Mouse (Mus musculus): ENCODE results near the gene Apela. TPM values are rescaled to one million over a fixed set of nuclear protein-coding genes. Genes with fewer than 3 reads are reported as not detected.

The Apela gene
- polyA plus RNA-seq (2014; fragmentation: Nextera tagmentation; extraction: Ambion mirVana) = 4.6 and 5.7 TPM in 2 replicates

DNA sequence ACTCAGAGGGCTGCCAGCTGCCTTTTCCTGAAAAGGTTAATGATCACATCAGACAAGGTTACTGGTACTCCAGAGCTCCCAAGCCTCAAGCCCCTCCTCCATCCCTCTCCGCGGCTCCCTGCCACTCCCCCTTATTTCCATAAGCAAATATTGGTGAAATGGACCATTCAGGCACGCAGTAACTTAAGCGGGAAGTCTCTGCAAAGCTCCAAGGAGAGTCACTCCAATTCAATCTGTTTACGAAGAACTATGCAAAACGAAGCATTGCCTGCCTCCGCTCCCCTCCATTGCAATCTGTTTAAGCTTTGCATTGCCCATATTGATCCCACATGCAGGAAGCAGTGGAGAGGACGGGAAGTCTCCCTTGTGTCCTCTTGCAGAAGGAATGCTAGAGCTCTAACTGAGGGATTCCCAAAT, at the start of gene Apela:
TSS of gene Apela (minus strand) at position 220 of the 417 bp plus-strand sequence.
- 1% methylated on average over 8 of the region's 8 CpGs for WGBS
- H3K27me3 ChIP-seq (ENCODE audit: control insufficient read depth, insufficient read depth, low read length) = no peaks in the 10 kb centered on the region
- no peak within 1 kb of the TSS for H3K9ac ChIP-seq (ENCODE audit: low read length)
- H3K4me1 ChIP-seq (ENCODE audit: control insufficient read depth, insufficient read depth, low read length) = peaks cover 2% of the 10 kb centered on the region; the same call in 1 of the 2 replicates
- H3K36me3 ChIP-seq (ENCODE audit: control insufficient read depth, insufficient read depth, low read length) = no peaks in the 10 kb centered on the region
- H3K9me3 ChIP-seq (ENCODE audit: control insufficient read depth, low read length) = no peaks in the 10 kb centered on the region
- H3K27ac ChIP-seq (replicated peaks; ENCODE audit: low read depth, low read length) = no peak within 1 kb of the TSS
- peak; percentile 78 for DNase-seq (ENCODE audit: low spot score)
- ATAC-seq (ENCODE audit: insufficient number of reproducible peaks, low FRiP score, low TSS enrichment, low read depth) = peak; percentile 82
- H3K4me2 ChIP-seq (ENCODE audit: low read depth, severe bottlenecking) = peak within 1 kb of the TSS; percentile 43
- peak within 1 kb of the TSS; percentile 9 for H3K4me3 ChIP-seq (ENCODE audit: low read depth, low read length)

DNA sequence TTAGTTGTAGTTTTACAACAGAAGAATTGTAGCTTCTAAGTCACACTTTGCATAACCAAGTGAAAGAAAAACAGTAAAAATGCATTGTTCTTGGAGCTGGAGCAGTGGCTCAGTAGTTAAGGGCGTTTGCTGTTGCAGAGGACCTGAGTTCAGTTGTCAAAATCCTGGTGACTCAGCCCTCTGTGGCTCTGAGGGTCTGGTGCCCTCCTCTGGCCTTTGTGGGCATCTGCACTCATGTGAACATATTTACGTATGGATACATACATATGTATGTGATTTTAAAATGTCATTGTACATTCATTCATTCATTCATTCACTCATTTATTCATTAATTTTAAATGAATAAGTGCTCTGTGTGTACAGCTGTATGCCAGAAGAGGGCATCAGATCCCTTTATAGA, 48.5 kb upstream of the Apela start:
- Histone ChIP-seq H3K9me3 (ENCODE audit: control insufficient read depth, low read length) (no peaks in the 10 kb centered on the region), H3K9ac (ENCODE audit: low read length) (no peak overlapping the region), H3K4me2 (ENCODE audit: low read depth, severe bottlenecking) (no peak overlapping the region), H3K27me3 (ENCODE audit: control insufficient read depth, insufficient read depth, low read length) (no peaks in the 10 kb centered on the region), H3K4me1 (ENCODE audit: control insufficient read depth, insufficient read depth, low read length) (no peaks in the 10 kb centered on the region), H3K36me3 (ENCODE audit: control insufficient read depth, insufficient read depth, low read length) (no peaks in the 10 kb centered on the region), H3K27ac (replicated peaks; ENCODE audit: low read depth, low read length) (no peak overlapping the region), H3K4me3 (ENCODE audit: low read depth, low read length) (no peak overlapping the region)
- ATAC-seq (ENCODE audit: insufficient number of reproducible peaks, low FRiP score, low TSS enrichment, low read depth) = no peak
- 77% methylated on average over 2 of the region's 2 CpGs for WGBS
- DNase-seq (ENCODE audit: low spot score) = no peak

DNA sequence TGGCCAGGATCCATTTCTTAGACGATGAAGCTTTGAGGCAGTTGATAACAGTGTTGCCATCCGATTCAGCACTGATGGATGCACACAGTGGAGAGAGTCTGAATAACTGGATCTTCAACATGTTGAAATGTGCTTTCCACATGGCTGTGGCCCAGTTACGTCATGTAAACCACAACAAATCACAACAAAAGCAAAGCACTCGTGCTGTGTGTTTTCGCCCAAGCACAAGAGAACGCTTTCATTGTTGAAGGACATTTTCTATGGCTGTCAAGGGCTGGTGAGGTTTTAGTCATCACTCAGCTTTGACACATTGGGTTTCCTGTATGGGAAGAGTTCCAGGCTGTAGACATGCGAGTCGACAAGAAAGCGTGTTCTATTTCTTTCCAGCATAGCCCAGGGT, 43.6 kb upstream of the Apela start:
- Histone ChIP-seq H3K9me3 (ENCODE audit: control insufficient read depth, low read length) (no peaks in the 10 kb centered on the region), H3K27ac (replicated peaks; ENCODE audit: low read depth, low read length) (no peak overlapping the region), H3K27me3 (ENCODE audit: control insufficient read depth, insufficient read depth, low read length) (no peaks in the 10 kb centered on the region), H3K4me1 (ENCODE audit: control insufficient read depth, insufficient read depth, low read length) (no peaks in the 10 kb centered on the region), H3K4me2 (ENCODE audit: low read depth, severe bottlenecking) (no peak overlapping the region), H3K9ac (ENCODE audit: low read length) (no peak overlapping the region), H3K36me3 (ENCODE audit: control insufficient read depth, insufficient read depth, low read length) (no peaks in the 10 kb centered on the region), H3K4me3 (ENCODE audit: low read depth, low read length) (no peak overlapping the region)
- DNase-seq (ENCODE audit: low spot score) = no peak
- 90% methylated on average over 9 of the region's 9 CpGs for WGBS
- ATAC-seq (ENCODE audit: insufficient number of reproducible peaks, low FRiP score, low TSS enrichment, low read depth) = no peak

DNA sequence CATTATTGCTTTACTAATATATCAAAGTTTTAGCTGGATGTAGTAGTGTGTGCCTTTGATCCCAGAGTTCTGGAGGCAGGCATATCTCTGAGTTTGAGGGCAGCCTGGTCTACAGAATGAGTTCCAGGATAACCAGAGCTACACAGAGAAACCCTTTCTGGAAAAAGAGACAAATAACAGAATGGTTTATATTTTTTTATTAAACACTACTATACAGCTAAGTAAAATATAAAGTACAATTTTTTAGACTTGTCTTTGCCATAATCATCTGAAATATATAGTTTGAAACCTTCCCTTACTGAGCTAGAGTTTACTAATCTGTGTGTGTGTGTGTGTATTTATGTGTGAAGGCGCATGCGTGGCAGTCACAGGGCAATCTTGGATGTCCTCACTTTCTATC, 37.6 kb upstream of the Apela start, which contains the start of gene Gm10663:
TSS of gene Gm10663 (plus strand) at position 301 of the 400 bp plus-strand sequence.
- Histone ChIP-seq H3K27ac (replicated peaks; ENCODE audit: low read depth, low read length) (no peak within 1 kb of the TSS), H3K27me3 (ENCODE audit: control insufficient read depth, insufficient read depth, low read length) (no peaks in the 10 kb centered on the region), H3K4me2 (ENCODE audit: low read depth, severe bottlenecking) (no peak within 1 kb of the TSS), H3K36me3 (ENCODE audit: control insufficient read depth, insufficient read depth, low read length) (no peaks in the 10 kb centered on the region), H3K4me1 (ENCODE audit: control insufficient read depth, insufficient read depth, low read length) (no peaks in the 10 kb centered on the region), H3K9me3 (ENCODE audit: control insufficient read depth, low read length) (no peaks in the 10 kb centered on the region), H3K9ac (ENCODE audit: low read length) (no peak within 1 kb of the TSS), H3K4me3 (ENCODE audit: low read depth, low read length) (no peak within 1 kb of the TSS)
- DNase-seq (ENCODE audit: low spot score) (no peak), ATAC-seq (ENCODE audit: insufficient number of reproducible peaks, low FRiP score, low TSS enrichment, low read depth) (no peak)
- WGBS = 81% methylated on average over 2 of the region's 2 CpGs

DNA sequence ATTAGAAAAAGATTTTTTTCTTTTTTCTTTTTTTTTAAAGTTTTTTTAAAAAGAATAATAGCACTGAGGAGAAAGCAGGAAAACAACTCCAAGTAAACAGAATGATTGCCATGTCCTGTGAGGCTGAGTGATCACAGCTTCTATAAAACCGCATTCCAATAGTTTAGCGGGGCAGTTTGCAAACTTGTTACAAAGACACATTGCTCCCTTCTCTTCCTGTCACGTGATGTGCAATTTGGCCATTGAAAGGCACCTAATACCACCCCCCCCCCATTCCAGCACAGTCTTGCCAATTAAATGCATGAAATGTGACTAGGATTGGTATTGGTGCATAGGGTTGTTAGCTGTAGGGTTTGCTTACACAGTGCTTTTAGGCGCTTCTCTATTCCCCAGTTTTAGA, 33.9 kb upstream of the Apela start:
- H3K9ac ChIP-seq (ENCODE audit: low read length) = no peak overlapping the region
- no peak overlapping the region for H3K4me3 ChIP-seq (ENCODE audit: low read depth, low read length)
- ATAC-seq (ENCODE audit: insufficient number of reproducible peaks, low FRiP score, low TSS enrichment, low read depth) = no peak
- H3K27me3 ChIP-seq (ENCODE audit: control insufficient read depth, insufficient read depth, low read length) = no peaks in the 10 kb centered on the region
- no peaks in the 10 kb centered on the region for H3K36me3 ChIP-seq (ENCODE audit: control insufficient read depth, insufficient read depth, low read length)
- no peaks in the 10 kb centered on the region for H3K4me1 ChIP-seq (ENCODE audit: control insufficient read depth, insufficient read depth, low read length)
- no peak overlapping the region for H3K27ac ChIP-seq (replicated peaks; ENCODE audit: low read depth, low read length)
- 67% methylated on average over 4 of the region's 4 CpGs for WGBS
- no peak overlapping the region for H3K4me2 ChIP-seq (ENCODE audit: low read depth, severe bottlenecking)
- DNase-seq (ENCODE audit: low spot score) = no peak
- H3K9me3 ChIP-seq (ENCODE audit: control insufficient read depth, low read length) = no peaks in the 10 kb centered on the region

DNA sequence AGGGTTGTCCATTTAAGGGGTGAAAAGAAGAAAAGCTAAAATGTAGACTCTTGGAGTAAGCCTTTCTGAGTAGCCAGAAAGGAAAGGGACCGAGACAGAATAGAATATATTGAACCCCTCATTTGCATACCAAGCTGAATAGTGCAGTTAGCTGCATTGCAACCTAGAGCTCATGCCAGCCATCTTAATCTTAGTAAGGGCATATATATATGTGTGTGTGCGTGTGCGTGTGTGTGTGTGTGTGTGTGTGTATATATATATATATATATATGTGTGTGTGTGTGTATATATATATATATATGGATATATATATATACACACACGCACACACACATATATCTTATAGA, 31.3 kb upstream of the Apela start:
- DNase-seq (ENCODE audit: low spot score) (no peak), ATAC-seq (ENCODE audit: insufficient number of reproducible peaks, low FRiP score, low TSS enrichment, low read depth) (no peak)
- Histone ChIP-seq H3K4me2 (ENCODE audit: low read depth, severe bottlenecking) (no peak overlapping the region), H3K9me3 (ENCODE audit: control insufficient read depth, low read length) (no peaks in the 10 kb centered on the region), H3K27me3 (ENCODE audit: control insufficient read depth, insufficient read depth, low read length) (no peaks in the 10 kb centered on the region), H3K27ac (replicated peaks; ENCODE audit: low read depth, low read length) (no peak overlapping the region), H3K4me1 (ENCODE audit: control insufficient read depth, insufficient read depth, low read length) (no peaks in the 10 kb centered on the region), H3K9ac (ENCODE audit: low read length) (no peak overlapping the region), H3K36me3 (ENCODE audit: control insufficient read depth, insufficient read depth, low read length) (no peaks in the 10 kb centered on the region), H3K4me3 (ENCODE audit: low read depth, low read length) (no peak overlapping the region)
- 84% methylated on average over 4 of the region's 4 CpGs for WGBS

DNA sequence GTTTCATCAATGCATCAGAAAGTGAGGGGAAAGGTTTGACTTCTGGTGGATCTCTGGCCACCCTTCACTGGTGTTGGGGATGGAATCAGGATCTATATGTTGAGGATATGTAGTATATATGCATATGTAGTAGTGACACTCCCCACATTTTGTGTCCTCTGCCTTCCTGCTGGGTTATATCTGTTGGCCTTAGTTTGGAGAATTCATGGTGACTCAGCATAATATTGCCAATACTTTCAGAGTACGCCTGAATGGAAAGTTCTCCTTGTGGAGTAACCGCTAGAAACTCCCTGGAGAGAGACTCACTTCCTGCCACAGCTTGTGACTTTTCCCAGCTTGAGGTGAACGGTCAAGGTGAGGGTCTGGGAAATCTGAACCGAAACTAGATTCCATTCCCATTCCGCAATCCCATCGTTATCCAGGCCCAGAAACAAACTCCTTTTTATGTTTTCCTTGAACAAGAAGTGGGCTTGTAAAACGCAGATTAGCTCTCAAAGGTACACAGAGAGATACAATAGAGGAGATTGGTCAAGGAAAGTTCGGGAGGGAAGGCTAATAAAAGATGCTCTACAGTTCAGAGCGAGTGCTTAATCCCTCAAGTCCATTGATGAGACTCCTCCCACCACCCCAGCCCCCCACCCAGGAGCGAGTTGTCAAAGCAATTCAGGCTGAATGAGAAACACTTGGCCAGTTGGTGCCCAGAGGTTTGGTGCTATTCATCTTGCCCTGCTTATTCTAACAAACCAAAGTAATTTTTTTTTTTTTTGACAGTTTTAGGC, 30.7 kb upstream of the Apela start:
- ATAC-seq (ENCODE audit: insufficient number of reproducible peaks, low FRiP score, low TSS enrichment, low read depth) (no peak), DNase-seq (ENCODE audit: low spot score) (no peak)
- no peaks in the 10 kb centered on the region for H3K4me1 ChIP-seq (ENCODE audit: control insufficient read depth, insufficient read depth, low read length)
- H3K36me3 ChIP-seq (ENCODE audit: control insufficient read depth, insufficient read depth, low read length) = no peaks in the 10 kb centered on the region
- no peak overlapping the region for H3K9ac ChIP-seq (ENCODE audit: low read length)
- H3K27ac ChIP-seq (replicated peaks; ENCODE audit: low read depth, low read length) = no peak overlapping the region
- WGBS = 36% methylated on average over 10 of the region's 10 CpGs
- no peaks in the 10 kb centered on the region for H3K9me3 ChIP-seq (ENCODE audit: control insufficient read depth, low read length)
- no peaks in the 10 kb centered on the region for H3K27me3 ChIP-seq (ENCODE audit: control insufficient read depth, insufficient read depth, low read length)
- H3K4me2 ChIP-seq (ENCODE audit: low read depth, severe bottlenecking) = no peak overlapping the region
- no peak overlapping the region for H3K4me3 ChIP-seq (ENCODE audit: low read depth, low read length)

DNA sequence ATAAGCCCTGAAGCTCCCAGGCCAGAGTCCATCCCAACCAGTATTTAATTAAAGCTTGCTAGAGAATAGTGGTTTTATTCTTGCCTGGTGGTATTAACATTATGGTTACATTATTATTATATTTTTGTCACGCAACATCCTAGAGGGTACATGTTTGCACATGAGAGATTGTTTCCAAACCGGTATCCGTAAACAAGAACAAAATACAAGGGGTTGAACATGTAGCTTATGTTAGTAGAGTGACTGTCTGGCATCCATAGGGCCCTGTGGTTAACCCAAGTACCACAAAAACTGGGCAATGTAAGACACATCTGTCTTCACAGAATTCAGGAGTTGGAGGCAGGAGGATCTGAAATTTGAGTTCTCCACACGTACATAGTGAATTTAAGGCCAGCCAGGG, 29.9 kb upstream of the Apela start:
- no peaks in the 10 kb centered on the region for H3K36me3 ChIP-seq (ENCODE audit: control insufficient read depth, insufficient read depth, low read length)
- no peaks in the 10 kb centered on the region for H3K27me3 ChIP-seq (ENCODE audit: control insufficient read depth, insufficient read depth, low read length)
- no peak for DNase-seq (ENCODE audit: low spot score)
- WGBS = 90% methylated on average over 4 of the region's 4 CpGs
- H3K4me2 ChIP-seq (ENCODE audit: low read depth, severe bottlenecking) = no peak overlapping the region
- H3K4me3 ChIP-seq (ENCODE audit: low read depth, low read length) = no peak overlapping the region
- H3K27ac ChIP-seq (replicated peaks; ENCODE audit: low read depth, low read length) = no peak overlapping the region
- H3K9ac ChIP-seq (ENCODE audit: low read length) = no peak overlapping the region
- no peak for ATAC-seq (ENCODE audit: insufficient number of reproducible peaks, low FRiP score, low TSS enrichment, low read depth)
- H3K4me1 ChIP-seq (ENCODE audit: control insufficient read depth, insufficient read depth, low read length) = no peaks in the 10 kb centered on the region
- no peaks in the 10 kb centered on the region for H3K9me3 ChIP-seq (ENCODE audit: control insufficient read depth, low read length)

DNA sequence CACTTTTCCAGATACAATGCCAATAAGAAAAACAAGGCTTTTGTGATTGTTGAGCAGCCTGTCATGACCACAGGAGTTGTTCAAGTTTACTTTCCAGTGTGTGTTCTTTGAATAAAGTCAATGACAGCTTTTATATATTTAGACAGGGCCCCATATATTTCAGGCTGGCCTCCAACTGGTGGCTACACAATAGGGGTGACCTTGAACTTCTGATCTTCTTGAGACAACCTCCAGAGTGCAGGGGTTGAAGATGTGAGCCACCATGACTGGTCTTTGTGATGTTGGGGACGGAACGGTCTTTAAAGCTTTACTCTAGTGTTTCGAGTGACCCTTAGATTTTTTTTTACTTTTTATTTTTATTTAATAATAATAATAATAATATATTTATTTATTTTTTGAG, 28.5 kb upstream of the Apela start:
- H3K27me3 ChIP-seq (ENCODE audit: control insufficient read depth, insufficient read depth, low read length) = no peaks in the 10 kb centered on the region
- no peaks in the 10 kb centered on the region for H3K36me3 ChIP-seq (ENCODE audit: control insufficient read depth, insufficient read depth, low read length)
- ATAC-seq (ENCODE audit: insufficient number of reproducible peaks, low FRiP score, low TSS enrichment, low read depth) (no peak), DNase-seq (ENCODE audit: low spot score) (no peak)
- no peaks in the 10 kb centered on the region for H3K4me1 ChIP-seq (ENCODE audit: control insufficient read depth, insufficient read depth, low read length)
- no peak overlapping the region for H3K9ac ChIP-seq (ENCODE audit: low read length)
- H3K4me3 ChIP-seq (ENCODE audit: low read depth, low read length) = no peak overlapping the region
- H3K9me3 ChIP-seq (ENCODE audit: control insufficient read depth, low read length) = no peaks in the 10 kb centered on the region
- 97% methylated on average over 3 of the region's 3 CpGs for WGBS
- no peak overlapping the region for H3K27ac ChIP-seq (replicated peaks; ENCODE audit: low read depth, low read length)
- no peak overlapping the region for H3K4me2 ChIP-seq (ENCODE audit: low read depth, severe bottlenecking)
